Mouse (Mus musculus) brain, embryonic 14.5 days (tissue): ENCODE results near the gene Lhpp. TPM values are rescaled to one million over a fixed set of nuclear protein-coding genes. Genes with fewer than 3 reads are reported as not detected.

Experiments used
- DNase-seq: peaks from one replicate; pipeline ENCODE4 v3.0.0-alpha.2; 2011; ENCODE audit warnings: low read depth
- CTCF ChIP-seq: fragments of 200-500 bp; IDR thresholded peaks from 2 replicates; pipeline ENCODE4 v1.5.1; 2012; ENCODE audit warnings: inconsistent platforms, mild to moderate bottlenecking, moderate library complexity, borderline replicate concordance; ENCODE audit not compliant: insufficient read depth, insufficient read length; ENCODE audit errors: extremely low read depth
- POLR2A ChIP-seq: fragments of 200-500 bp; IDR thresholded peaks from 2 replicates; pipeline ENCODE4 v1.6.1; 2012; ENCODE audit warnings: mild to moderate bottlenecking, inconsistent platforms, borderline replicate concordance; ENCODE audit not compliant: poor library complexity, insufficient read depth, insufficient read length, severe bottlenecking; ENCODE audit errors: extremely low read depth
- polyA plus RNA-seq: library from polyadenylated mRNA; depleted of rRNA; stranded (reverse); fragments of >200 nt; gene quantifications from 2 replicates; pipeline ENCODE4 v1.2.3, GENCODE M21; 2012

Lhpp gene
- polyA plus RNA-seq, 1 experiment: 33.8 TPM

- DNase-seq: no peak
Measured at GRCm38 (mm10) chr7:132697258-132697796, 86.9 kb downstream of the Lhpp start.

GRCm38 (mm10) chr7:132698737-132699136, 88.3 kb downstream of the Lhpp start:
- no peak for DNase-seq
- no peak for TF ChIP-seq POLR2A
- TF ChIP-seq CTCF: no peak

More at GRCm38 (mm10) chr7:132697258-132697796, 86.9 kb downstream of the Lhpp start:
- no peak for TF ChIP-seq CTCF
- TF ChIP-seq POLR2A: no peak

- DNase-seq: no peak
- TF ChIP-seq POLR2A: no peak
- TF ChIP-seq CTCF: no peak
Measured at GRCm38 (mm10) chr7:132699165-132699564, 88.7 kb downstream of the Lhpp start.

- no peak for DNase-seq
- TF ChIP-seq CTCF (no peak), POLR2A (no peak)
Measured at GRCm38 (mm10) chr7:132699639-132700038, 89.2 kb downstream of the Lhpp start.

- DNase-seq: no peak
- TF ChIP-seq POLR2A (no peak), CTCF (no peak)
Measured at GRCm38 (mm10) chr7:132700107-132700506, 89.7 kb downstream of the Lhpp start.

- DNase-seq: no peak
- TF ChIP-seq POLR2A (no peak), CTCF (no peak)
Measured at GRCm38 (mm10) chr7:132701412-132701811, 91.0 kb downstream of the Lhpp start.

- TF ChIP-seq CTCF (no peak), POLR2A (no peak)
- DNase-seq: no peak
Measured at GRCm38 (mm10) chr7:132702024-132702423, 91.6 kb downstream of the Lhpp start.

- DNase-seq: no peak
- TF ChIP-seq POLR2A (no peak), CTCF (no peak)
Measured at GRCm38 (mm10) chr7:132702492-132703070, 92.1 kb downstream of the Lhpp start.

- TF ChIP-seq POLR2A: no peak
- TF ChIP-seq CTCF: no peak
Measured at GRCm38 (mm10) chr7:132703515-132704309, 93.3 kb downstream of the Lhpp start.

GRCm38 (mm10) chr7:132704310-132704875, 94.0 kb downstream of the Lhpp start:
- DNase-seq: no peak
- TF ChIP-seq CTCF: no peak
- no peak for TF ChIP-seq POLR2A

More at GRCm38 (mm10) chr7:132703515-132704309, 93.3 kb downstream of the Lhpp start:
- DNase-seq: no peak

- no peak for TF ChIP-seq POLR2A
- peak; percentile 18; the same call in 1 of the 2 replicates for TF ChIP-seq CTCF
- DNase-seq: no peak
Measured at GRCm38 (mm10) chr7:132705130-132705529, 94.7 kb downstream of the Lhpp start.
